Mouse (Mus musculus): ENCODE measurements around the gene Imp4. TPM values are rescaled to one million over a fixed set of nuclear protein-coding genes. Genes with fewer than 3 reads are reported as not detected.

Gene Imp4
- polyA plus RNA-seq, 1 experiment from 2014 or later = 87.0 TPM

- H3K27ac ChIP-seq (ENCODE audit: low read depth, low read length) = no peak overlapping the region
These were observed 28.4 kb downstream of the Imp4 start for GRCm38 (mm10) chr1:34468051-34468450.

GRCm38 (mm10) chr1:34468500-34468899 lies 28.8 kb downstream of the Imp4 start:
- 64% methylated on average over 4 of the region's 4 CpGs for WGBS
- DNase-seq (ENCODE audit: low spot score) (no peak), ATAC-seq (replicated peaks; ENCODE audit: low FRiP score) (no peak)
- no peak overlapping the region for H3K27ac ChIP-seq (ENCODE audit: low read depth, low read length)
- peaks cover 2% of the 10 kb centered on the region; the same call in 1 of the 2 replicates for H3K4me1 ChIP-seq (replicated peaks; ENCODE audit: control insufficient read depth, insufficient read depth, low read length)
- no peaks in the 10 kb centered on the region for H3K9me3 ChIP-seq (ENCODE audit: control insufficient read depth, low read length)
- no peak overlapping the region for H3K4me2 ChIP-seq (ENCODE audit: low read depth, low read length, severe bottlenecking)
- H3K9ac ChIP-seq (ENCODE audit: low read length) = no peak overlapping the region
- H3K27me3 ChIP-seq (ENCODE audit: control insufficient read depth, insufficient read depth, low read length) = peaks cover 10% of the 10 kb centered on the region
- no peaks in the 10 kb centered on the region for H3K36me3 ChIP-seq (ENCODE audit: control insufficient read depth, insufficient read depth, low read length)
- H3K4me3 ChIP-seq (ENCODE audit: low read depth, low read length) = no peak overlapping the region

More at GRCm38 (mm10) chr1:34468051-34468450, 28.4 kb downstream of the Imp4 start:
- ATAC-seq (replicated peaks; ENCODE audit: low FRiP score) (no peak), DNase-seq (ENCODE audit: low spot score) (no peak)
- H3K9me3 ChIP-seq (ENCODE audit: control insufficient read depth, low read length) = no peaks in the 10 kb centered on the region
- peaks cover 8% of the 10 kb centered on the region for H3K27me3 ChIP-seq (ENCODE audit: control insufficient read depth, insufficient read depth, low read length)
- no peaks in the 10 kb centered on the region for H3K36me3 ChIP-seq (ENCODE audit: control insufficient read depth, insufficient read depth, low read length)
- no peak overlapping the region for H3K4me3 ChIP-seq (ENCODE audit: low read depth, low read length)
- H3K4me2 ChIP-seq (ENCODE audit: low read depth, low read length, severe bottlenecking) = no peak overlapping the region
- H3K9ac ChIP-seq (ENCODE audit: low read length) = no peak overlapping the region
- WGBS = 65% methylated on average over 3 of the region's 3 CpGs
- peaks cover 2% of the 10 kb centered on the region; the same call in 1 of the 2 replicates for H3K4me1 ChIP-seq (replicated peaks; ENCODE audit: control insufficient read depth, insufficient read depth, low read length)

- no peak for DNase-seq (ENCODE audit: low spot score)
- no peak overlapping the region for H3K27ac ChIP-seq (ENCODE audit: low read depth, low read length)
- ATAC-seq (replicated peaks; ENCODE audit: low FRiP score) = no peak
- H3K36me3 ChIP-seq (ENCODE audit: control insufficient read depth, insufficient read depth, low read length) = no peaks in the 10 kb centered on the region
- H3K9me3 ChIP-seq (ENCODE audit: control insufficient read depth, low read length) = no peaks in the 10 kb centered on the region
- WGBS = 72% methylated on average over 5 of the region's 5 CpGs
- peaks cover 2% of the 10 kb centered on the region; the same call in 1 of the 2 replicates for H3K4me1 ChIP-seq (replicated peaks; ENCODE audit: control insufficient read depth, insufficient read depth, low read length)
- H3K4me2 ChIP-seq (ENCODE audit: low read depth, low read length, severe bottlenecking) = no peak overlapping the region
- peaks cover 10% of the 10 kb centered on the region for H3K27me3 ChIP-seq (ENCODE audit: control insufficient read depth, insufficient read depth, low read length)
- no peak overlapping the region for H3K9ac ChIP-seq (ENCODE audit: low read length)
- no peak overlapping the region for H3K4me3 ChIP-seq (ENCODE audit: low read depth, low read length)
These were observed 30.1 kb downstream of the Imp4 start for GRCm38 (mm10) chr1:34469801-34470200.

- ATAC-seq (replicated peaks; ENCODE audit: low FRiP score) = peak; percentile 63
- Histone ChIP-seq H3K9me3 (ENCODE audit: control insufficient read depth, low read length) (no peaks in the 10 kb centered on the region), H3K27me3 (ENCODE audit: control insufficient read depth, insufficient read depth, low read length) (peaks cover 10% of the 10 kb centered on the region), H3K36me3 (ENCODE audit: control insufficient read depth, insufficient read depth, low read length) (no peaks in the 10 kb centered on the region), H3K4me1 (replicated peaks; ENCODE audit: control insufficient read depth, insufficient read depth, low read length) (peaks cover 2% of the 10 kb centered on the region; the same call in 1 of the 2 replicates), H3K4me3 (ENCODE audit: low read depth, low read length) (peak overlapping the region; percentile 41), H3K4me2 (ENCODE audit: low read depth, low read length, severe bottlenecking) (peak overlapping the region; percentile 92), H3K27ac (ENCODE audit: low read depth, low read length) (no peak overlapping the region), H3K9ac (ENCODE audit: low read length) (peak overlapping the region; percentile 53)
- peak; percentile 58 for DNase-seq (ENCODE audit: low spot score)
- whole genome bisulfite sequencing = 2% methylated on average over 42 of the region's 43 CpGs
These were observed 33.0 kb downstream of the Imp4 start for GRCm38 (mm10) chr1:34472427-34473300.

GRCm38 (mm10) chr1:34478891-34479655 lies 39.4 kb downstream of the Imp4 start:
- DNase-seq (ENCODE audit: low spot score) (no peak), ATAC-seq (replicated peaks; ENCODE audit: low FRiP score) (no peak)
- H3K9me3 ChIP-seq (ENCODE audit: control insufficient read depth, low read length) = no peaks in the 10 kb centered on the region
- no peak overlapping the region for H3K4me2 ChIP-seq (ENCODE audit: low read depth, low read length, severe bottlenecking)
- no peaks in the 10 kb centered on the region for H3K27me3 ChIP-seq (ENCODE audit: control insufficient read depth, insufficient read depth, low read length)
- WGBS = 77% methylated on average over 11 of the region's 11 CpGs
- H3K36me3 ChIP-seq (ENCODE audit: control insufficient read depth, insufficient read depth, low read length) = no peaks in the 10 kb centered on the region
- no peaks in the 10 kb centered on the region for H3K4me1 ChIP-seq (replicated peaks; ENCODE audit: control insufficient read depth, insufficient read depth, low read length)
- no peak overlapping the region for H3K9ac ChIP-seq (ENCODE audit: low read length)
- H3K4me3 ChIP-seq (ENCODE audit: low read depth, low read length) = no peak overlapping the region
- H3K27ac ChIP-seq (ENCODE audit: low read depth, low read length) = no peak overlapping the region

- ATAC-seq (replicated peaks; ENCODE audit: low FRiP score) = no peak
- Histone ChIP-seq H3K4me1 (replicated peaks; ENCODE audit: control insufficient read depth, insufficient read depth, low read length) (0 out of 2 replicates have a peak, but pooled peaks cover 3% of the 10 kb centered on the region), H3K27me3 (ENCODE audit: control insufficient read depth, insufficient read depth, low read length) (no peaks in the 10 kb centered on the region), H3K4me2 (ENCODE audit: low read depth, low read length, severe bottlenecking) (no peak overlapping the region), H3K9ac (ENCODE audit: low read length) (no peak overlapping the region), H3K9me3 (ENCODE audit: control insufficient read depth, low read length) (no peaks in the 10 kb centered on the region), H3K4me3 (ENCODE audit: low read depth, low read length) (no peak overlapping the region), H3K36me3 (ENCODE audit: control insufficient read depth, insufficient read depth, low read length) (no peaks in the 10 kb centered on the region), H3K27ac (ENCODE audit: low read depth, low read length) (no peak overlapping the region)
- WGBS = 80% methylated on average over 5 of the region's 5 CpGs
- DNase-seq (ENCODE audit: low spot score) = no peak
These were observed 41.1 kb downstream of the Imp4 start for GRCm38 (mm10) chr1:34480801-34481200.

- no peaks in the 10 kb centered on the region for H3K36me3 ChIP-seq (ENCODE audit: control insufficient read depth, insufficient read depth, low read length)
- no peaks in the 10 kb centered on the region for H3K9me3 ChIP-seq (ENCODE audit: control insufficient read depth, low read length)
- no peak overlapping the region for H3K9ac ChIP-seq (ENCODE audit: low read length)
- H3K4me1 ChIP-seq (replicated peaks; ENCODE audit: control insufficient read depth, insufficient read depth, low read length) = 0 out of 2 replicates have a peak, but pooled peaks cover 3% of the 10 kb centered on the region
- no peak overlapping the region for H3K4me3 ChIP-seq (ENCODE audit: low read depth, low read length)
- H3K27ac ChIP-seq (ENCODE audit: low read depth, low read length) = no peak overlapping the region
- no peaks in the 10 kb centered on the region for H3K27me3 ChIP-seq (ENCODE audit: control insufficient read depth, insufficient read depth, low read length)
- H3K4me2 ChIP-seq (ENCODE audit: low read depth, low read length, severe bottlenecking) = no peak overlapping the region
- no peak for DNase-seq (ENCODE audit: low spot score)
- 76% methylated on average over 5 of the region's 5 CpGs for WGBS
- no peak for ATAC-seq (replicated peaks; ENCODE audit: low FRiP score)
These were observed 42.4 kb downstream of the Imp4 start for GRCm38 (mm10) chr1:34481920-34482669.

GRCm38 (mm10) chr1:34484470-34484869 lies 44.8 kb downstream of the Imp4 start:
- H3K9me3 ChIP-seq (ENCODE audit: control insufficient read depth, low read length) = no peaks in the 10 kb centered on the region
- H3K36me3 ChIP-seq (ENCODE audit: control insufficient read depth, insufficient read depth, low read length) = no peaks in the 10 kb centered on the region
- DNase-seq (ENCODE audit: low spot score) (no peak), ATAC-seq (replicated peaks; ENCODE audit: low FRiP score) (no peak)
- no peak overlapping the region for H3K4me2 ChIP-seq (ENCODE audit: low read depth, low read length, severe bottlenecking)
- no peak overlapping the region for H3K9ac ChIP-seq (ENCODE audit: low read length)
- H3K27me3 ChIP-seq (ENCODE audit: control insufficient read depth, insufficient read depth, low read length) = no peaks in the 10 kb centered on the region
- 0 out of 2 replicates have a peak, but pooled peaks cover 3% of the 10 kb centered on the region for H3K4me1 ChIP-seq (replicated peaks; ENCODE audit: control insufficient read depth, insufficient read depth, low read length)
- H3K27ac ChIP-seq (ENCODE audit: low read depth, low read length) = no peak overlapping the region
- 81% methylated on average over 10 of the region's 10 CpGs for WGBS
- H3K4me3 ChIP-seq (ENCODE audit: low read depth, low read length) = no peak overlapping the region

Data from forebrain, embryonic 11.5 days (tissue).